ENCODE assay signal across 17 mouse cellular contexts in the genomic region with DNA sequence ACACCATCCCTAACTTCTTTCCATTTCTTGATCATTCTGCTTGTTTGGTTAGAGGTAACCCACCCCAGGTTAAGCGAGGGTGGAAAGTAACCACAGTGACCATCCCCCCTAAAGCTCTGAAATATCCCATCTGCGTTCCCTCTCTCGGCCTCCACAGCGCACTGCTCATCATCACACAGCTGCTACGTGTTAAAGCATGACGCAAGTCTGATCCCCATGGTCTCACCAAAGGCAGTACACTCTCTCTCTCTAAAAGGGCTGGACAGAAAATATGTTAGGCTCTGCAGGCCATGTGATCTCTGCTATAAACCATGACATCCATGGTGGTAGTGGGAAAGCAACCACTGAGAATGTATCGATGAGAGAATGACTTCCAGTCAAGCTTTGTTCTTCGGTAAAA. TPM values are rescaled to one million over a fixed set of nuclear protein-coding genes. Genes with fewer than 3 reads are reported as not detected.
A peak's percentile ranks its signal among the peaks of the same experiment; 100 is the strongest.
DNase-seq lines count a peak whose midpoint lies in the region; ATAC-seq lines count a peak whose summit lies in the region.
"Had no signal": no experiment of that assay in that cellular context is flagged by ENCODE, and none has a peak within 500 bp of the region (broad histone marks: within the 10 kb centered on the region; RNA-seq: fewer than 3 reads in every experiment).

No protein-coding gene starts in this region.

- no peak overlapping the region for H3K27ac ChIP-seq in limb, embryonic 11.5 days (replicated peaks; ENCODE audit: low read depth, low read length)
- no peak overlapping the region for H3K27ac ChIP-seq in limb, embryonic 10.5 days
- peak overlapping the region; percentile 86 for H3K27ac ChIP-seq in embryonic facial prominence, embryonic 15.5 days (replicated peaks)
- no peak overlapping the region for H3K27ac ChIP-seq in stomach, embryonic 15.5 days
- H3K27ac ChIP-seq: forebrain, embryonic 15.5 days; midbrain, embryonic 12.5 days; neural tube, embryonic 15.5 days had no signal

- 0 out of 2 replicates have a peak, but pooled peaks have one; percentile 26 for ATAC-seq in limb, embryonic 11.5 days (ENCODE audit: insufficient number of reproducible peaks, low FRiP score, low TSS enrichment, low read depth)
- ATAC-seq in embryonic facial prominence, embryonic 15.5 days (ENCODE audit: insufficient number of reproducible peaks, low FRiP score, low TSS enrichment, low read depth) = peak; percentile 90
- peak; percentile 85 for ATAC-seq in stomach, embryonic 15.5 days (ENCODE audit: insufficient read depth, low FRiP score, low read depth)
- ATAC-seq: forebrain, embryonic 15.5 days; liver, postnatal 0 days; Patski had no signal

- H3K4me1 ChIP-seq in limb, embryonic 11.5 days (ENCODE audit: control insufficient read depth, insufficient read depth, low read length) = peaks cover 4% of the 10 kb centered on the region; the same call in 1 of the 2 replicates
- peaks cover 27% of the 10 kb centered on the region for H3K4me1 ChIP-seq in limb, embryonic 10.5 days
- peaks cover 29% of the 10 kb centered on the region for H3K4me1 ChIP-seq in embryonic facial prominence, embryonic 15.5 days
- 0 out of 2 replicates have a peak, but pooled peaks cover 4% of the 10 kb centered on the region for H3K4me1 ChIP-seq in stomach, embryonic 15.5 days

- no peaks in the 10 kb centered on the region for H3K27me3 ChIP-seq in limb, embryonic 11.5 days (ENCODE audit: control insufficient read depth, insufficient read depth, low read length)
- 0 out of 2 replicates have a peak, but pooled peaks cover 5% of the 10 kb centered on the region for H3K27me3 ChIP-seq in limb, embryonic 10.5 days (ENCODE audit: low read depth, poor library complexity, severe bottlenecking)
- no peaks in the 10 kb centered on the region for H3K27me3 ChIP-seq in embryonic facial prominence, embryonic 15.5 days
- H3K27me3 ChIP-seq in stomach, embryonic 15.5 days (replicated peaks) = no peaks in the 10 kb centered on the region
- H3K27me3 ChIP-seq: forebrain, embryonic 15.5 days; midbrain, embryonic 12.5 days; neural tube, embryonic 15.5 days; Patski had no signal

- H3K9ac ChIP-seq in limb, embryonic 11.5 days (ENCODE audit: low read length) = no peak overlapping the region
- H3K9ac ChIP-seq in embryonic facial prominence, embryonic 15.5 days = no peak overlapping the region
- H3K9ac ChIP-seq in stomach, embryonic 15.5 days = no peak overlapping the region
- H3K9ac ChIP-seq: forebrain, embryonic 15.5 days; liver, postnatal 0 days; midbrain, embryonic 12.5 days; neural tube, embryonic 15.5 days had no signal

- no peaks in the 10 kb centered on the region for H3K9me3 ChIP-seq in limb, embryonic 11.5 days (ENCODE audit: control insufficient read depth, low read length)
- no peaks in the 10 kb centered on the region for H3K9me3 ChIP-seq in limb, embryonic 10.5 days (replicated peaks)
- no peaks in the 10 kb centered on the region for H3K9me3 ChIP-seq in embryonic facial prominence, embryonic 15.5 days (replicated peaks)
- no peaks in the 10 kb centered on the region for H3K9me3 ChIP-seq in stomach, embryonic 15.5 days
- H3K9me3 ChIP-seq: forebrain, embryonic 15.5 days; midbrain, embryonic 12.5 days; neural tube, embryonic 15.5 days had no signal

- no peak overlapping the region for H3K4me2 ChIP-seq in limb, embryonic 11.5 days (ENCODE audit: low read depth, severe bottlenecking)
- peak overlapping the region; percentile 15; the same call in 1 of the 2 replicates for H3K4me2 ChIP-seq in embryonic facial prominence, embryonic 15.5 days (replicated peaks)
- no peak overlapping the region for H3K4me2 ChIP-seq in stomach, embryonic 15.5 days
- H3K4me2 ChIP-seq: forebrain, embryonic 15.5 days; midbrain, embryonic 12.5 days; neural tube, embryonic 15.5 days had no signal

- no peaks in the 10 kb centered on the region for H3K36me3 ChIP-seq in limb, embryonic 11.5 days (ENCODE audit: control insufficient read depth, insufficient read depth, low read length)
- no peaks in the 10 kb centered on the region for H3K36me3 ChIP-seq in limb, embryonic 10.5 days
- no peaks in the 10 kb centered on the region for H3K36me3 ChIP-seq in embryonic facial prominence, embryonic 15.5 days
- H3K36me3 ChIP-seq in stomach, embryonic 15.5 days = no peaks in the 10 kb centered on the region
- H3K36me3 ChIP-seq: forebrain, embryonic 15.5 days; midbrain, embryonic 12.5 days; neural tube, embryonic 15.5 days had no signal

- H3K4me3 ChIP-seq in limb, embryonic 11.5 days (ENCODE audit: low read depth, low read length) = no peak overlapping the region
- no peak overlapping the region for H3K4me3 ChIP-seq in limb, embryonic 10.5 days
- H3K4me3 ChIP-seq in embryonic facial prominence, embryonic 15.5 days (replicated peaks) = no peak overlapping the region
- H3K4me3 ChIP-seq in stomach, embryonic 15.5 days (replicated peaks) = no peak overlapping the region
- H3K4me3 ChIP-seq: forebrain, embryonic 15.5 days; midbrain, embryonic 12.5 days; neural tube, embryonic 15.5 days had no signal

- peak; percentile 79 for DNase-seq in heart, adult 11 months
- DNase-seq in heart, adult 8-10 months (ENCODE audit: low spot score) = no peak
- no peak for DNase-seq in limb, embryonic 11.5 days (ENCODE audit: low spot score)
- no peak for DNase-seq in limb, embryonic 10.5 days (ENCODE audit: low spot score)
- DNase-seq in spleen, postnatal 14 days (ENCODE audit: low spot score in 2 of 2) = no peak
- no peak for DNase-seq in gastrocnemius, adult 8-10 months (ENCODE audit: low spot score in 2 of 2)
- DNase-seq: cerebellum, adult 9-11 months; heart, adult 18-20 months; kidney, postnatal 25 days; left cerebral cortex, postnatal 4 days; liver, postnatal 0 days had no signal

- 77% methylated on average over 8 of the region's 8 CpGs for WGBS in limb, embryonic 11.5 days
- 89% methylated on average over 8 of the region's 8 CpGs for WGBS in limb, embryonic 10.5 days
- 30% methylated on average over 8 of the region's 8 CpGs for WGBS in embryonic facial prominence, embryonic 15.5 days
- 49% methylated on average over 8 of the region's 8 CpGs for WGBS in stomach, embryonic 15.5 days

RNA-seq across cellular contexts. Expression of gene St6galnac3, which starts 14.4 kb away (rescaled TPM):
- total RNA-seq in heart, adult 8-10 months (2022) = 1 to 10 TPM; 4.0 to 6.3 (median 5.7) TPM
- polyA plus RNA-seq in limb, embryonic 11.5 days (2014; fragmentation: Nextera tagmentation; extraction: Ambion mirVana) = 50.7 and 51.2 TPM in 2 replicates
- 53.3 and 53.6 TPM in 2 replicates for polyA plus RNA-seq in limb, embryonic 10.5 days (2016; fragmentation: Nextera tagmentation; extraction: Ambion mirVana)
- polyA plus RNA-seq in embryonic facial prominence, embryonic 15.5 days (2015; fragmentation: Nextera tagmentation; extraction: Ambion mirVana) = 48.1 and 48.6 TPM in 2 replicates
- 36.6 and 39.8 TPM in 2 replicates for polyA plus RNA-seq in stomach, embryonic 15.5 days (2015; fragmentation: Nextera tagmentation; extraction: Ambion mirVana)
- 1 to 10 TPM in 2 of 4 experiments, under 1 TPM in 2; 0.92 to 2.0 (median 1.1) TPM for total RNA-seq in gastrocnemius, adult 8-10 months (2022)

Comparison
In these comparisons a context has a peak if more than half of its experiments do, and no peak if none do; other contexts are left out.
1. ATAC-seq: peak in every context shown above with its lines; median percentile 90 in embryonic facial prominence, embryonic 15.5 days; 85 in stomach, embryonic 15.5 days; 26 in limb, embryonic 11.5 days.